Mouse (Mus musculus): Measurements from ENCODE around the gene Lcn6. TPM values are rescaled to one million over a fixed set of nuclear protein-coding genes. Genes with fewer than 3 reads are reported as not detected.

The Lcn6 gene
- not detected in 2 replicates for polyA plus RNA-seq (2012; rRNA removed)

DNA sequence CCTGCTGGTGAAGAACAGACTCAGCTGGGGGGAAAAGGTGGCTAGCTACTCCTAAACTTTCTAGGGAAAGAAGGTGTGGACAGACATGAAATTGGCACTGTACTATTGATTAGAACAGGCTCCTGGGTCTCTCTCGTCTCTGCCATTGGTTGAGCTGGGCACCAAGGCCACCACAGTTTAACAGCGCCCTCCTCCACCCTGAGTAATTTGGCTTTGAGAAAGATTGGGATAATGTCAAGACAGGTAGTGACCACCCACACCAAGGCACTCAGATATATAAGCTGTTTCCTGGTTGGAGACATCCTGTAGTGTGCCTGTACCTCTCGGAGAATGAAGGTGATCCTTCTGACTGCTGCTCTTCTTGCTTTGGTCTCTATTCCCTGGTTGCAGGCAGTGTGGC lies at the start of gene Lcn6:
Gene Lcn6 (plus strand): TSS at position 301 of the 400 bp plus-strand sequence.
- H3K4me1 ChIP-seq (ENCODE audit: control insufficient read depth, insufficient read depth, low read length) = no peaks in the 10 kb centered on the region
- no peak within 1 kb of the TSS for H3K4me3 ChIP-seq (replicated peaks; ENCODE audit: extremely low read depth, low read depth, low read length)
- no peak for DNase-seq
- WGBS = 89% methylated on average over 3 of the region's 3 CpGs
- TF ChIP-seq CTCF (IDR thresholded peaks at IDR 0.05; ENCODE audit: insufficient read depth, low read length) (no peak), POLR2A (IDR thresholded peaks at IDR 0.05; ENCODE audit: borderline replicate concordance, extremely low read depth, low read depth, low read length) (no peak)

- no peak for DNase-seq
- no peaks in the 10 kb centered on the region for H3K4me1 ChIP-seq (ENCODE audit: control insufficient read depth, insufficient read depth, low read length)
- 75% methylated on average over 6 of the region's 6 CpGs for WGBS
- TF ChIP-seq POLR2A (IDR thresholded peaks at IDR 0.05; ENCODE audit: borderline replicate concordance, extremely low read depth, low read depth, low read length) (no peak), CTCF (IDR thresholded peaks at IDR 0.05; ENCODE audit: insufficient read depth, low read length) (no peak)
- H3K4me3 ChIP-seq (replicated peaks; ENCODE audit: extremely low read depth, low read depth, low read length) = no peak within 1 kb of the TSS
These were observed 48.8 kb upstream of the Lcn6 start, which contains the start of gene Fcna for GRCm38 (mm10) chr2:25627811-25628210. TSS of gene Fcna (minus strand) at chr2:25628030.

DNA sequence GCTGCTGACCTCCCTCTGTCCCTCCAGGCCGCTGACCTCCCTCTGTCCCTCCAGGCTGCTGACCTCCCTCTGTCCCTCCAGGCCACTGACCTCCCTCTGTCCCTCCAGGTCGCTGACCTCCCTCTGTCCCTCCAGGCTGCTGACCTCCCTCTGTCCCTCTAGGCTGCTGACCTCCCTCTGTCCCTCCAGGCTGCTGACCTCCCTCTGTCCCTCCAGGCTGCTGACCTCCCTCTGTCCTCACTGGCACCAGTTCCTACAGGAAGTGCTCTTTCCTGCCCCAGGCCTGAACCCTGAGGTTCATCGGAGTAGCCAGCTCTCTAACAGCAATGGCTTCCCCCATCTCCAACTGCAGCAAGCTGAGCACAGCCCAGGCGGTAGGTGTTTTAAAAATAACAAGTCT lies 47.8 kb upstream of the Lcn6 start:
- no peaks in the 10 kb centered on the region for H3K4me1 ChIP-seq (ENCODE audit: control insufficient read depth, insufficient read depth, low read length)
- no peak for TF ChIP-seq POLR2A (IDR thresholded peaks at IDR 0.05; ENCODE audit: borderline replicate concordance, extremely low read depth, low read depth, low read length)
- no peak for TF ChIP-seq CTCF (IDR thresholded peaks at IDR 0.05; ENCODE audit: insufficient read depth, low read length)
- WGBS = 46% methylated on average over 4 of the region's 4 CpGs
- no peak for DNase-seq
- H3K4me3 ChIP-seq (replicated peaks; ENCODE audit: extremely low read depth, low read depth, low read length) = no peak overlapping the region

- DNase-seq = no peak
- no peaks in the 10 kb centered on the region for H3K4me1 ChIP-seq (ENCODE audit: control insufficient read depth, insufficient read depth, low read length)
- WGBS = 82% methylated on average over 3 of the region's 3 CpGs
- no peak overlapping the region for H3K4me3 ChIP-seq (replicated peaks; ENCODE audit: extremely low read depth, low read depth, low read length)
- no peak for TF ChIP-seq POLR2A (IDR thresholded peaks at IDR 0.05; ENCODE audit: borderline replicate concordance, extremely low read depth, low read depth, low read length)
- TF ChIP-seq CTCF (IDR thresholded peaks at IDR 0.05; ENCODE audit: insufficient read depth, low read length) = no peak
These were observed 43.0 kb upstream of the Lcn6 start for GRCm38 (mm10) chr2:25633616-25634015.

- no peak for DNase-seq
- Histone ChIP-seq H3K4me3 (replicated peaks; ENCODE audit: extremely low read depth, low read depth, low read length) (no peak overlapping the region), H3K4me1 (ENCODE audit: control insufficient read depth, insufficient read depth, low read length) (no peaks in the 10 kb centered on the region)
- WGBS = 58% methylated on average over 1 of the region's 1 CpGs
- TF ChIP-seq POLR2A (IDR thresholded peaks at IDR 0.05; ENCODE audit: borderline replicate concordance, extremely low read depth, low read depth, low read length) (no peak), CTCF (IDR thresholded peaks at IDR 0.05; ENCODE audit: insufficient read depth, low read length) (no peak)
These were observed 42.5 kb upstream of the Lcn6 start for GRCm38 (mm10) chr2:25634046-25634445.

DNA sequence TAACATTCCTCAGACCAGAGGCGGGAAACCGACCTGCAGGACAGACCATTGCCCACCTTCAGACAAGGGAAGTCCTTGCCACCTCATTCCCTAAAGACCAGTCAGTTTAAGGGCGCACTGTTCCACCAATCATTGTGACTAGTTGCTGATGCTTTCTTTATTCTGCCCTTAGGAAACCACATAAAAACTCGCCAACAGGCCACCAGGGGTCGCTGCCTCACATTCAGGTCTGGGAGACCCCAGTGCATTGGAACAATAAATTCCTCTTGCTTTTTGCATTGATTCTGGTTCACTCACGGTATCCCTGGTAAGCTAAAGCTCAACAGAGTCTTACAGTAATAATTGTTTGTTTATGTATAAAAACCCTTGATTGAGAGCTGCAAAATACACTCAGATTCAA lies 36.7 kb upstream of the Lcn6 start:
- no peak for TF ChIP-seq POLR2A (IDR thresholded peaks at IDR 0.05; ENCODE audit: borderline replicate concordance, extremely low read depth, low read depth, low read length)
- peak; percentile 62 for TF ChIP-seq CTCF (IDR thresholded peaks at IDR 0.05; ENCODE audit: insufficient read depth, low read length)
- Histone ChIP-seq H3K4me3 (replicated peaks; ENCODE audit: extremely low read depth, low read depth, low read length) (no peak overlapping the region), H3K4me1 (ENCODE audit: control insufficient read depth, insufficient read depth, low read length) (no peaks in the 10 kb centered on the region)
- DNase-seq = peak; percentile 26
- 24% methylated on average over 6 of the region's 6 CpGs for WGBS

GRCm38 (mm10) chr2:25652902-25653301 lies 23.7 kb upstream of the Lcn6 start, which contains the start of gene Lcn8:
TSS of gene Lcn8 (plus strand) at chr2:25653120.
- no peak for DNase-seq
- Histone ChIP-seq H3K4me3 (replicated peaks; ENCODE audit: extremely low read depth, low read depth, low read length) (no peak within 1 kb of the TSS), H3K4me1 (ENCODE audit: control insufficient read depth, insufficient read depth, low read length) (no peaks in the 10 kb centered on the region)
- TF ChIP-seq POLR2A (IDR thresholded peaks at IDR 0.05; ENCODE audit: borderline replicate concordance, extremely low read depth, low read depth, low read length) (no peak), CTCF (IDR thresholded peaks at IDR 0.05; ENCODE audit: insufficient read depth, low read length) (no peak)
- 65% methylated on average over 2 of the region's 2 CpGs for whole genome bisulfite sequencing

DNA sequence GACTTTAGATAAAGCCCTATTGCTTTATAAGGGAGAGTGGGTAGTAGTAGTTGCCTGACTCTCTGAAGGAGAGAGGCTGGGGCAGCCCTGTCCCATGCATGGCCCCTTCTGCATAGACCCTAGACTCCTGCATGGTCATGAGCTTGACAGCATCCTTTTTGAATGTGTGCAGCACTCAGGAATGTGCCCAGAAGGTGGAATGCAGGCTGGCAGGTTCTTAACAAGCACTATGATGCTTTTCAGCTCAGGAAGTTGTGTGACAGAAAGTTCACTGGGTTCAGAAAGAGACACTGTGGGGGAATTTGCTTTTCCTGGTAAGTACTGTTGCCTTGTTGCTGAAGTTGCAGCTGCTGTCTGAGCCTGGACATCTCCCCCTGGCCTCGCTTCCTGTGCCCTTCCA lies 22.1 kb upstream of the Lcn6 start:
- DNase-seq = no peak
- 41% methylated on average over 1 of the region's 1 CpGs for WGBS
- Histone ChIP-seq H3K4me3 (replicated peaks; ENCODE audit: extremely low read depth, low read depth, low read length) (no peak overlapping the region), H3K4me1 (ENCODE audit: control insufficient read depth, insufficient read depth, low read length) (no peaks in the 10 kb centered on the region)
- TF ChIP-seq POLR2A (IDR thresholded peaks at IDR 0.05; ENCODE audit: borderline replicate concordance, extremely low read depth, low read depth, low read length) (no peak), CTCF (IDR thresholded peaks at IDR 0.05; ENCODE audit: insufficient read depth, low read length) (no peak)

DNA sequence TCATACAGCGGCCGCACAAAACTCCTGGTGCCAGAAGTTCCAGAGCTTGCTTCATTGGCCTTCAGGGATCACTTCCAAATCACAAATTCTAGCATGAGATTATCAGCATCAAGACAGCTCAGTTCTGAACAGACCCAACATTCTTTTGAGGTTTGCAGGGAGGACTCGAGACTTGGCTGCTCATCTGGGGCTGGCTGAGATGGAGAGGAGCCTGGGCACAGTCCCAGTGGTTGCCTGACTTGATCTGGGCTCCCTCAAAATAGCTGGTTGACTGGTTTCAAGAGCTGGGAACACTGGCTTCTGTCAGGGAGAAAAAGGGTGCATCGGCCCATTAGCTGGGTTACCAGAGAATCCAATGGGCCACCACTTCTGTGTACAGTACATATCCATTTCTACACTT lies 19.9 kb upstream of the Lcn6 start:
- TF ChIP-seq POLR2A (IDR thresholded peaks at IDR 0.05; ENCODE audit: borderline replicate concordance, extremely low read depth, low read depth, low read length) (no peak), CTCF (IDR thresholded peaks at IDR 0.05; ENCODE audit: insufficient read depth, low read length) (no peak)
- H3K4me1 ChIP-seq (ENCODE audit: control insufficient read depth, insufficient read depth, low read length) = no peaks in the 10 kb centered on the region
- DNase-seq = no peak
- H3K4me3 ChIP-seq (replicated peaks; ENCODE audit: extremely low read depth, low read depth, low read length) = no peak overlapping the region
- 74% methylated on average over 4 of the region's 4 CpGs for WGBS

DNA sequence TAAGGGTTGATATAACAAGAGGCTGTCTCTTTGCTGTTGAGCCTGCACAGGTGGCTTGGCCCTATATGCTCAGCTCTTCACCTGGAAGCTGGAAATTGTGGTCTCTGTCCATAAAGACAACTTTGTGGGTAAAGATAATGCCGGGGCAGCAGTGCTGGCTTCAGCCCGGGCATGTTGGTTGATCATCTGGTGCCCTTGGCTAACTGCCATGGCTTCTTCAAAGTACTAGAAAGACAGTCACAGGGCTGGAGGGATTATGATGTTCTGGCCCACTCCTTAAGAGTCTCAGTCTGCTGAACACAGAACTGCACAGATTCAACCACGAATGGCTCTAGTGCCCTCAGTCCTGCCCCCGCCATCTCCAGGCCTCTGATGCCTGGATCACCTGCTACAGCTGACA lies 19.3 kb upstream of the Lcn6 start:
- Histone ChIP-seq H3K4me3 (replicated peaks; ENCODE audit: extremely low read depth, low read depth, low read length) (no peak overlapping the region), H3K4me1 (ENCODE audit: control insufficient read depth, insufficient read depth, low read length) (no peaks in the 10 kb centered on the region)
- no peak for TF ChIP-seq CTCF (IDR thresholded peaks at IDR 0.05; ENCODE audit: insufficient read depth, low read length)
- TF ChIP-seq POLR2A (IDR thresholded peaks at IDR 0.05; ENCODE audit: borderline replicate concordance, extremely low read depth, low read depth, low read length) = no peak
- no peak for DNase-seq
- 73% methylated on average over 4 of the region's 4 CpGs for WGBS

Measured in lung, adult 2 months (tissue).